Mouse (Mus musculus) cerebellum, postnatal 14 days (tissue): ENCODE measurements at regions not wholly inside any gene's neighbourhood (a gene's known extent, or its start where the extent isn't known, plus 50 kb on each side); places are given as distances from the start of the nearest gene placed in this dataset.

Experiments
- DNase-seq, 2 experiments: peaks; one replicate each; pipeline ENCODE4 v3.0.0; 2021; ENCODE audit warnings: mixed read lengths in 2 of 2

DNA sequence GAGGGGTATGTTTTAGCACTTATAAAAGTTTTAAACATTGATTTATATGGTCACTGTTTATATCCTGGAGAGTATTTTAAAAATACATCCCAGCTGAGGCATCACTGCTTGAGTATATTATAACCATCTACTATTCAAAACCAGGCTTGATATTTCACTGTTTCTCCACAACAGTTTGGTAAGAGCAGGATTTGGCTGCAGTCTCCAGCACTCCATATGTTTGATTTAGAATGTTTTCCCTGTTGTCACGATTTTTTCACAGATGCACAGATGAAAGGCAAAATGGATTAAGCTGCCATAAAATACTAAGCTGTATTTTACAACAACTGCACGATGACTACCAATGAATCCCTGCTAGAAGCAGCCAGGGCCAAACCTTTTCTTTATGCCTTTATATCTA, 166.6 kb downstream of the Cox7b2 start:
- DNase-seq: no peak

GRCm38 (mm10) chr5:71366196-71366858, 181.7 kb downstream of the Cox7b2 start:
- DNase-seq: no peak

GRCm38 (mm10) chr5:71341512-71341911, 206.5 kb downstream of the Cox7b2 start:
- no peak for DNase-seq

DNA sequence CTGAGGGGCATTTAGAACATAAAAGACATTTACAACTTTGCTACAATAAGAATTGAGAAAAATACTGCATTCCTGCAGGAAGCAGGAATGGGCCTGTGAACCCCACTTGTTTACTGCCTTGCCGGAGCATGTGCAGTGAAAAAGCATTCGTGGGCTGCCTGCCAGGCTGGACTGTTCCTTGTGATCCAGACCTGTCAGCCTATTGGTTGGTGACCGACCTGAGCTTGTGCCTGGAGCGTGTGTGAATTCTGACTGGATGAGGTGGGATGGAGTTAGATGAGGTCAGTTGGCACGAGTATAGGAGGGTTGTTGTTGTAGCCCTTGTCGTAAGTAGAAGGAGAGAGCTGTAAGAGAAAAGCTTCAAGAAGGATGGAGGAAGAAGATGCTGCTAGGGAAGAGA, 213.8 kb upstream of the Gabra2 start:
- peak; percentile 52 to 56 for DNase-seq

DNA sequence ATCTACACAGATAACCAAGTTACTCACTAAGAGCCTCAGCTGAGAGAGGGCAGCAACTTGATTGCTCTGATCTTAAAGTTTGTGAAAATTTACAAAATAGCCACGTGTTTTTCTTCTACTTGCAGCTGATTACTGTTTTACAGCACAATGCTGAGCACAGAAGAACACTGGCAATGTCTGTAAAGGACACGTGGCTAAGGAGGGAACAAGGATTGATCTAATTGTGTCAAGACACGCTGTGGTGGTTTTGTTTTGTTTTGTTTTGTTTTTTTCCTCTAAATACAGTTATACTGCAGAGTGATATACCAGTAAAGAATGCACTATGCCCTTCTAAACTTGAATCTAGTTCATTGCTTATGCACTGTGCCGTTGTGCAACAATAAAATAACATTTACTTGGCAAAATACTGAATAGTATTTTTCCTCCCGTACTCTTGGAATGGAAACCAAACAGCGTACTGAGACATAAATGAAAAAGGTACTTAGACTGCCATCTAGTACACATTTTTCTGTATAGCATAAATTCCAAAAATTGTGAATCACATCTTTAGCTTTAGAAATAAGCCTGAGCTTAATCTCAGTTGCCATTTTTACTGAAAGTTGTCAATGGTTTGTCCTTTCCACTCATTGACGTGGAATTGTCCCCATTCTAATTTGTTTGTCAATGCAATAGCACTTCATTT, 166.7 kb upstream of the Gabra2 start:
- DNase-seq: no peak

GRCm38 (mm10) chr5:71249273-71249672, 153.6 kb upstream of the Gabra2 start:
- peak in 1 of 2 experiments; percentile 1 for DNase-seq

DNA sequence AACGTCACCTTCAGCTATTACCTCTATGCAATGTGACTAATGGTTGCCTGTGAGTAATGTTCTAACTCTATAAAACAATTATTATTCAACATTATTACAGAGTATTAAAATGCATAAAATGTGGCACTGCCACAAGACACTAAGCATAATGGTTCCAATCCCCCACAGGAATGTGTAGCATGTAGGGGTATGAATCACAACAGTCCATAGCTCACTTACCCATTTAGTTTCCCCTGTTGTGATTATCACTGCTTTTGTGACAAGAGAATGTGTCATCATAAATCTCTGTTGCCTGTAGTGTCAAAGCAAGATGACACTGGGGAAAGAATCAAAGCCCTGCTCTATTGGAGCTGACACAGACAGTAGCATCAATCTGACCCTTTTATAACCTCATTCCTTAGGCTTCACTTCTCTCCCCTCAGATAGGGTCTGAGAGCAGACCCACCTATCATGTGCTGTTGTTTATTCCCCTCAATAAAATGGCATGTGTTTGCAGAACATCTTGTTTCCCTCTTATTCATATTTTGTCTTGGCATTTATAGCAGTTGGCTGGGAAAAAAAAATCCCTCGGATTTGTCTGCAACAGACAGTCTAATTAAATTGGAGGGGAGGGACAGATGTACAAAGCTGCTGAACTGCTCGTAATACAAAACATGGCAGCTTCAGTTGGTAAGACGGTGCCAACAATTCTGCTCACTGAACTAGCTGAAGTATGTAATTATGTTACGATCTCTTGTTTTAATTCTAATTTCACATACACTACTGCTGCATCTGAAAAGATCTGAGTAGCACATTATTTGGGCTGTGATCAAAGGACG, 152.9 kb upstream of the Gabra2 start:
- DNase-seq: peak in 1 of 2 experiments; percentile 6

- no peak for DNase-seq
Measured at GRCm38 (mm10) chr5:71227615-71228014, 132.0 kb upstream of the Gabra2 start.

DNA sequence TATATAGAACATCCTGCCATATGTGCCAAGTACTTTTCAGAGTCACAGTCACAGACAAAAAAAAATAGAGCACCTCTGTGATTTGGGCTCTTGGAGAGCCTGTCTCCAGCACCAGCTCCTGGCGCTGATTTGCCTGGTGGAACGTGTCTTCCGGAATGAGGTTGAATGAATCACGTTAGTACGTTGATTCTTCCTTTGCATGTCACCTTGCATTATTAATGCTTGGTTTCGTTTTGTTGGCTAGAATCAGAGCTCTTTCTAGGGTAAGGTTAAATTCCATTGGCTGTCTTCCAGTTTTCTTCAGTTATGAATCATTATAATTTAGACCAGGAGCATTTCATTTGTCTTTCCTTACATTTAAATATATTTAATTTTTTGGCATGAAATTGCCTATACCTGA, 105.2 kb upstream of the Gabra2 start:
- peak; percentile 43 to 45 for DNase-seq

- no peak for DNase-seq
Measured at GRCm38 (mm10) chr5:71177316-71177715, 81.7 kb upstream of the Gabra2 start.

GRCm38 (mm10) chr5:71170378-71170777, 74.7 kb upstream of the Gabra2 start:
- DNase-seq: no peak
